Mouse (Mus musculus) CH12.LX (cell line): Measurements from ENCODE around the gene Tcte1. TPM values are rescaled to one million over a fixed set of nuclear protein-coding genes. Genes with fewer than 3 reads are reported as not detected.
A peak's percentile ranks its signal among the peaks of the same experiment; 100 is the strongest.

Source experiments
- DNase-seq: peaks from one replicate; pipeline ENCODE4 v3.0.0-alpha.2; 2013; ENCODE audit errors: extremely low read depth
- H3K27ac ChIP-seq: 2 replicates; pipeline ENCODE4 v1.5.1; 2012; ENCODE audit warnings: low read depth, mild to moderate bottlenecking, control low read depth, moderate library complexity; ENCODE audit not compliant: insufficient read depth
- H3K27me3 ChIP-seq: replicated peaks from 2 replicates; pipeline ENCODE3; 2012; ENCODE audit warnings: inconsistent platforms
- H3K36me3 ChIP-seq, 2 experiments: replicated peaks in 1 of 2; 2 replicates each; pipeline versions ENCODE3 to v1.6.1; 2012; ENCODE audit warnings: inconsistent platforms in 1 of 2, low read length in 1 of 2, mild to moderate bottlenecking in 1 of 2, mixed read lengths in 1 of 2, moderate library complexity in 1 of 2; ENCODE audit not compliant: control insufficient read depth in 1 of 2, insufficient read depth in 1 of 2
- H3K4me1 ChIP-seq, 2 experiments: 2 replicates each; pipeline ENCODE4 v1.6.1; 2012; ENCODE audit warnings: inconsistent platforms in 1 of 2, moderate library complexity in 1 of 2; ENCODE audit not compliant: insufficient read depth in 2 of 2, control insufficient read depth in 1 of 2
- H3K4me2 ChIP-seq: 2 replicates; pipeline ENCODE4 v1.6.1; 2012; ENCODE audit warnings: low read depth, mild to moderate bottlenecking, control low read depth; ENCODE audit not compliant: poor library complexity, insufficient read depth, severe bottlenecking
- H3K4me3 ChIP-seq, 3 experiments: fragments of 150-350 bp in 1 of 3; sonication (generic) in 1 of 3; replicated peaks in 1 of 3; 2 replicates each; pipeline versions ENCODE3 to v1.5.1; 2011 to 2012; ENCODE audit warnings: low read depth in 2 of 3, low read length in 2 of 3, mild to moderate bottlenecking in 2 of 3, moderate library complexity in 2 of 3, control low read depth in 1 of 3, improper control_type of control experiment in 1 of 3, inconsistent platforms in 1 of 3, mixed read lengths in 1 of 3; ENCODE audit not compliant: poor library complexity in 1 of 3
- H3K79me2 ChIP-seq: replicated peaks from 2 replicates; pipeline ENCODE4 v1.6.1; 2012; ENCODE audit warnings: mild to moderate bottlenecking, moderate library complexity; ENCODE audit not compliant: control insufficient read depth, poor library complexity, insufficient read depth, severe bottlenecking; ENCODE audit errors: extremely low read depth
- H3K9ac ChIP-seq: 2 replicates; pipeline ENCODE4 v1.6.1; 2012; ENCODE audit warnings: low read depth, mild to moderate bottlenecking, control low read depth, moderate library complexity; ENCODE audit not compliant: insufficient read depth
- H3K9me3 ChIP-seq: replicated peaks from 2 replicates; pipeline ENCODE3; 2012; ENCODE audit warnings: low read length, inconsistent platforms, mixed read lengths
- CHD1 ChIP-seq: IDR thresholded peaks from 2 replicates; pipeline ENCODE4 v1.6.1; 2012; ENCODE audit warnings: low read depth, low read length, improper control_type of control experiment, inconsistent platforms
- CHD2 ChIP-seq: IDR thresholded peaks from 2 replicates; pipeline ENCODE4 v1.6.1; 2011; ENCODE audit warnings: low read length, improper control_type of control experiment
- CTCF ChIP-seq, 2 experiments: IDR thresholded peaks in 1 of 2; conservative IDR thresholded peaks in 1 of 2; 2 replicates each; pipeline ENCODE4 v1.5.1; 2011 to 2012; ENCODE audit warnings: low read depth in 2 of 2, low read length in 2 of 2, improper control_type of control experiment in 1 of 2, inconsistent platforms in 1 of 2, mild to moderate bottlenecking in 1 of 2, moderate library complexity in 1 of 2
- EP300 ChIP-seq: IDR thresholded peaks from 2 replicates; pipeline ENCODE4 v1.6.1; 2011; ENCODE audit warnings: low read length, improper control_type of control experiment
- IRF4 ChIP-seq: IDR thresholded peaks from 2 replicates; pipeline ENCODE4 v1.6.1; 2014; ENCODE audit warnings: low read depth, mild to moderate bottlenecking, inconsistent platforms, low read length, improper control_type of control experiment
- JUN ChIP-seq: IDR thresholded peaks from 2 replicates; pipeline ENCODE4 v1.6.1; 2011; ENCODE audit warnings: low read depth, mild to moderate bottlenecking, low read length, improper control_type of control experiment, moderate library complexity; ENCODE audit not compliant: insufficient read depth
- JUND ChIP-seq: conservative IDR thresholded peaks from 2 replicates; pipeline ENCODE4 v1.6.1; 2011; ENCODE audit warnings: low read depth, low read length, improper control_type of control experiment
- KAT2A ChIP-seq: IDR thresholded peaks from 2 replicates; pipeline ENCODE4 v1.6.1; 2012; ENCODE audit warnings: low read length, improper control_type of control experiment, inconsistent platforms; ENCODE audit not compliant: insufficient replicate concordance
- MXI1 ChIP-seq: IDR thresholded peaks from 2 replicates; pipeline ENCODE4 v1.6.1; 2011; ENCODE audit warnings: mild to moderate bottlenecking, low read depth, low read length, improper control_type of control experiment
- MYC ChIP-seq: IDR thresholded peaks from 2 replicates; pipeline ENCODE4 v1.6.1; 2011; ENCODE audit warnings: low read depth, mild to moderate bottlenecking, improper control_type of control experiment, low read length
- NELFE ChIP-seq: IDR thresholded peaks from 2 replicates; pipeline ENCODE4 v1.6.1; 2011; ENCODE audit warnings: low read depth, low read length, improper control_type of control experiment
- NRF1 ChIP-seq: IDR thresholded peaks from 2 replicates; pipeline ENCODE4 v1.6.1; 2014; ENCODE audit warnings: low read depth, mild to moderate bottlenecking, inconsistent platforms, low read length, improper control_type of control experiment, moderate library complexity
- POLR2AphosphoS2 ChIP-seq: IDR thresholded peaks from 2 replicates; pipeline ENCODE4 v1.6.1; 2011; ENCODE audit warnings: low read depth, low read length, improper control_type of control experiment
- RAD21 ChIP-seq: IDR thresholded peaks from 2 replicates; pipeline ENCODE4 v1.6.1; 2011; ENCODE audit warnings: low read depth, mild to moderate bottlenecking, low read length, improper control_type of control experiment, moderate library complexity
- SMC3 ChIP-seq: IDR thresholded peaks from 2 replicates; pipeline ENCODE4 v1.6.1; 2011; ENCODE audit warnings: low read depth, low read length, improper control_type of control experiment
- TBP ChIP-seq: conservative IDR thresholded peaks from 2 replicates; pipeline ENCODE4 v1.6.1; 2011; ENCODE audit warnings: low read depth, low read length, improper control_type of control experiment
- TCF12 ChIP-seq: IDR thresholded peaks from 2 replicates; pipeline ENCODE4 v1.6.1; 2014; ENCODE audit warnings: low read depth, mild to moderate bottlenecking, inconsistent platforms, low read length, improper control_type of control experiment
- UBTF ChIP-seq: IDR thresholded peaks from 2 replicates; pipeline ENCODE4 v1.6.1; 2012; ENCODE audit warnings: low read depth, mild to moderate bottlenecking, inconsistent platforms, low read length, improper control_type of control experiment, moderate library complexity
- ZC3H11A ChIP-seq: IDR thresholded peaks from 2 replicates; pipeline ENCODE4 v1.6.1; 2012; ENCODE audit warnings: low read depth, mild to moderate bottlenecking, inconsistent platforms, low read length, improper control_type of control experiment
- ZKSCAN1 ChIP-seq: IDR thresholded peaks from 2 replicates; pipeline ENCODE4 v1.6.1; 2012; ENCODE audit warnings: low read depth, inconsistent platforms, low read length, improper control_type of control experiment, borderline replicate concordance
- ZMIZ1 ChIP-seq: IDR thresholded peaks from 2 replicates; pipeline ENCODE4 v1.6.1; 2012; ENCODE audit warnings: low read depth, mild to moderate bottlenecking, inconsistent platforms, low read length, improper control_type of control experiment
- dilution Hi-C: fragments of 300-500 bp; cut with MboI; formaldehyde crosslinking; loops from 2 replicates; pipeline ENCODE4 v1.14.3; 2020; ENCODE audit warnings: low sequenced_read_pairs; ENCODE audit not compliant: extremely low pct_unique_long_range_greater_than_20kb, extremely low pct_ligation_motif_present
- in situ Hi-C: fragments of 300-500 bp; cut with MboI; formaldehyde crosslinking; loops from 3 replicates; pipeline ENCODE4 v1.14.3; 2019; ENCODE audit warnings: low sequenced_read_pairs, low pct_ligation_motif_present, low pct_unique_long_range_greater_than_20kb, mixed read lengths
- polyA plus RNA-seq: library from polyadenylated mRNA; unstranded; fragments of >175 nt; gene quantifications from 2 replicates; pipeline ENCODE4 v1.2.1, GENCODE M21; 2012; ENCODE audit warnings: low read depth; ENCODE audit not compliant: insufficient read length
- total RNA-seq, 2 experiments: library from RNA; depleted of rRNA; stranded (reverse); fragments of 300-350 nt in 1 of 2; fragments of >200 nt in 1 of 2; gene quantifications; 2 replicates each; pipeline ENCODE4 v1.2.3; 2012 to 2014

Gene Tcte1
- total and polyA plus RNA-seq, 3 experiments, result not detected

DNA sequence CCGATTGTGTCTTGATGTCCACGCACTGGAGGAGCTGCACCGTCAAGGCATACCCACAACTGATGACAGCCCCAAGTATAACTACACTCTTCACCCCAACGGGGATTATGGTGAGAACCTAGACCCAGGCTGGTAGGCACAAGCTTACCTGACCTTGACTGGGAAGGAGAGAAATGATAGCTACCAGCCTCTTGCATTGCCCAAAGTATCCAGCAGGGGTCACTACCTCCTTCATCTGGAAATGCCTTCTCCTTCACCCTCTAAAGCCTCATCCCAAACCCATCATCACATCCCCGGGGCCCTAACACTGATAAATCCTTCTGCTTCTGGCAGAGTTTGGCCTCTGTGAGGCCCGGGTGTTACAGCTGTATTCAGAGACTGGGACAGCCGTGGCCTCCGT, 6.7 kb upstream of the Tcte1 start:
- dilution Hi-C loops, result no loop called here
- TF ChIP-seq ZC3H11A, result 0 out of 2 replicates have a peak, but pooled peaks have one; percentile 16
- TF ChIP-seq SMC3, result peak; percentile 88
- 0 out of 2 replicates have a peak, but pooled peaks have one; percentile 8 for TF ChIP-seq IRF4
- TF ChIP-seq ZMIZ1, result no peak
- peak; percentile 76 for TF ChIP-seq RAD21
- TF ChIP-seq CTCF (conservative IDR thresholded peaks at IDR 0.05 in 1 of 2, IDR thresholded peaks at IDR 0.05 in 1 of 2; ENCODE audit: low read depth in 2 of 2, low read length in 2 of 2), result peak; percentile 89 to 99
- TF ChIP-seq CHD1, result no peak
- H3K27me3 ChIP-seq, result no peaks in the 10 kb centered on the region
- H3K4me1 ChIP-seq, result no peaks in the 10 kb centered on the region
- H3K36me3 ChIP-seq, result peaks cover 55 to 89% of the 10 kb centered on the region in 2 experiments
- H3K79me2 ChIP-seq, result no peaks in the 10 kb centered on the region
- no peak overlapping the region for H3K9ac ChIP-seq
- in situ Hi-C loops, result loop anchor here (5.0 kb wide), 1 partner anchor 36 kb away; no protein-coding TSS in a partner anchor
- H3K4me2 ChIP-seq, result no peak overlapping the region
- DNase-seq, result peak; percentile 66
- H3K4me3 ChIP-seq, result no peak overlapping the region
- H3K27ac ChIP-seq, result no peak overlapping the region
- H3K9me3 ChIP-seq, result no peaks in the 10 kb centered on the region

DNA sequence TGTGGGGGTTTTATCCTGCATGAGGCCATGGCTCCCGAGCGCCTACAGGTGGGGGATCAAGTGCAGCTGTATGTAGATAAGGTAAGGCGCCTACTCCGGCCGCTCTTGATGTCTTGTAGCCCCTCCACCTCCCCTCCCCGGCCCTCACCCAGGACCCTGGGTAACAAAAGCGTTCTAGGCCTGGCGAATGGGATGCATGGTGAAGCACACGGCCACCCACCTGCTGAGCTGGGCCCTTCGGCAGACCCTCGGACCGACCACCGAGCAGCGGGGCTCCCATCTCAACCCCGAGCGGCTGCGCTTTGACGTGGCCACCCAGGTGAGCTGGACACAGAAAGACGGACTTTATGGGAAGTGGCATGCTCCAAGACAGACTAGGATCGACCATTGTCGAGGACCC, 6.1 kb upstream of the Tcte1 start:
- DNase-seq, result no peak
- no peaks in the 10 kb centered on the region for H3K27me3 ChIP-seq
- no peak overlapping the region for H3K9ac ChIP-seq
- in situ Hi-C loops (loop anchor here (5.0 kb wide), 1 partner anchor 35 kb away; no protein-coding TSS in a partner anchor), dilution Hi-C loops (no loop called here)
- no peaks in the 10 kb centered on the region for H3K79me2 ChIP-seq
- no peak overlapping the region for H3K4me3 ChIP-seq
- H3K36me3 ChIP-seq, result peaks cover 55 to 84% of the 10 kb centered on the region in 2 experiments
- no peak overlapping the region for H3K27ac ChIP-seq
- H3K4me1 ChIP-seq, result no peaks in the 10 kb centered on the region
- TF ChIP-seq IRF4 (no peak), JUN (no peak)
- no peaks in the 10 kb centered on the region for H3K9me3 ChIP-seq
- H3K4me2 ChIP-seq, result no peak overlapping the region

DNA sequence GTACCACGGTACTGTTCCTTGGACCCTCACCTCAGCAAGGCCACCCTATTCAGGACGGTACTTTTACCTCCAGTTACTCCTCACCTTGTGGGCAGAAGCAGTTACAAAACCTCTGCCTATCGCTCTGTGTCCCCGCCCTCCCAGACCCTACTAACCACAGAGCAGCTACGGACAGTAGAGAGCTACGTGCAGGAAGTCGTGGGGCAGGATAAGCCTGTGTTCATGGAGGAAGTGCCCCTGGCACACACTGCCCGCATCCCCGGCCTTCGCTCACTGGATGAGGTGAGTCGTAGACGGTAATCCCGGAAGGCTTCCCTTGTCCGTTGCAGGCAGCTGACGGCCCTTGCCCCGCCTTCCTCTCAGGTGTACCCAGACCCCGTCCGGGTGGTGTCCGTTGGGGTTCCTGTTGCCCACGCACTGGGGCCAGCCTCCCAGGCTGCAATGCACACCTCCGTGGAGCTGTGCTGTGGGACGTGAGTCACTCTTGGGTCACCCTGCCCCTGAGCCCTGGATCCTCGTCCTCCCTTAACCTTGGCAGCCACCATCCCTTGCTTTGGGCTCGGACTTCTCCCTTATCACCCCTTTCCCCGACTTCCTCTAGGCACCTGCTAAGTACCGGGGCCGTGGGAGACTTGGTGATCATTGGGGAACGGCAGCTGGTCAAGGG, 5.6 kb upstream of the Tcte1 start:
- dilution Hi-C loops (no loop called here), in situ Hi-C loops (loop anchor here (5.0 kb wide), 1 partner anchor 35 kb away; no protein-coding TSS in a partner anchor)
- H3K4me1 ChIP-seq, result no peaks in the 10 kb centered on the region
- H3K27me3 ChIP-seq, result no peaks in the 10 kb centered on the region
- H3K4me3 ChIP-seq, result no peak overlapping the region
- no peak overlapping the region for H3K9ac ChIP-seq
- H3K9me3 ChIP-seq, result no peaks in the 10 kb centered on the region
- H3K27ac ChIP-seq, result no peak overlapping the region
- no peaks in the 10 kb centered on the region for H3K79me2 ChIP-seq
- peaks cover 55 to 81% of the 10 kb centered on the region in 2 experiments for H3K36me3 ChIP-seq
- H3K4me2 ChIP-seq, result no peak overlapping the region
- DNase-seq, result no peak
- TF ChIP-seq POLR2AphosphoS2, result no peak
- TF ChIP-seq NRF1, result no peak
- no peak for TF ChIP-seq JUN
- no peak for TF ChIP-seq MYC
- TF ChIP-seq NELFE, result no peak
- TF ChIP-seq TBP, result no peak
- TF ChIP-seq IRF4, result no peak
- no peak for TF ChIP-seq JUND
- TF ChIP-seq UBTF, result no peak
- TF ChIP-seq MXI1, result no peak
- no peak for TF ChIP-seq ZKSCAN1
- TF ChIP-seq TCF12, result no peak
- no peak for TF ChIP-seq CHD2
- TF ChIP-seq EP300, result no peak
- no peak for TF ChIP-seq KAT2A
